Mouse (Mus musculus): ENCODE data around the gene Tnfrsf25.

The Tnfrsf25 gene

GRCm38 (mm10) chr4:152146033-152146827 is 30.5 kb downstream of the Tnfrsf25 start:
- DNase-seq: no peak

- DNase-seq: no peak
These were observed 34.8 kb downstream of the Tnfrsf25 start for GRCm38 (mm10) chr4:152150546-152150945.

- no peak for DNase-seq
These were observed 35.8 kb downstream of the Tnfrsf25 start for GRCm38 (mm10) chr4:152151451-152151965.

GRCm38 (mm10) chr4:152151966-152152544 is 36.3 kb downstream of the Tnfrsf25 start, which contains the start of gene Espn:
Espn (minus strand) TSS chr4:152152371.
- peak; percentile 63 for DNase-seq

GRCm38 (mm10) chr4:152153771-152154177 is 38.0 kb downstream of the Tnfrsf25 start:
- peak; percentile 90 to 94 for DNase-seq

DNA sequence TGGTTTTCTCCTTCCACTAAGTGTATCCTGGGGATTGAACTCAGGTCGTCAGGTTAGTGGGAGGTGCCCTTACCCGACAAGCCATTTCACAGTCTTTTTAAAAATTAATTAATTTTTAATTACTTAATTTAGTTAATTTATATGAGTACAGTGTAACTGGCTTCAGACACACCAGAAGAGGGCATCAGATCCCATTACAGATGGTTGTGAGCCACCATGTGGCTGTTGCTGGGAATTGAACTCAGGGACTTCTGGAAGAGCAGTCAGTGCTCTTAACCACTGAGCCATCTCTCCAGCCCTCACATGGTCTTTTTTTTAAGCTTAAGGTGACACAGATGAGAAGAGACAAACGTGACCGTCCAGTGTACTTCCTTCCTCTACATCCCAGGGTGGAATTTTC is 39.3 kb downstream of the Tnfrsf25 start:
- DNase-seq: no peak

DNA sequence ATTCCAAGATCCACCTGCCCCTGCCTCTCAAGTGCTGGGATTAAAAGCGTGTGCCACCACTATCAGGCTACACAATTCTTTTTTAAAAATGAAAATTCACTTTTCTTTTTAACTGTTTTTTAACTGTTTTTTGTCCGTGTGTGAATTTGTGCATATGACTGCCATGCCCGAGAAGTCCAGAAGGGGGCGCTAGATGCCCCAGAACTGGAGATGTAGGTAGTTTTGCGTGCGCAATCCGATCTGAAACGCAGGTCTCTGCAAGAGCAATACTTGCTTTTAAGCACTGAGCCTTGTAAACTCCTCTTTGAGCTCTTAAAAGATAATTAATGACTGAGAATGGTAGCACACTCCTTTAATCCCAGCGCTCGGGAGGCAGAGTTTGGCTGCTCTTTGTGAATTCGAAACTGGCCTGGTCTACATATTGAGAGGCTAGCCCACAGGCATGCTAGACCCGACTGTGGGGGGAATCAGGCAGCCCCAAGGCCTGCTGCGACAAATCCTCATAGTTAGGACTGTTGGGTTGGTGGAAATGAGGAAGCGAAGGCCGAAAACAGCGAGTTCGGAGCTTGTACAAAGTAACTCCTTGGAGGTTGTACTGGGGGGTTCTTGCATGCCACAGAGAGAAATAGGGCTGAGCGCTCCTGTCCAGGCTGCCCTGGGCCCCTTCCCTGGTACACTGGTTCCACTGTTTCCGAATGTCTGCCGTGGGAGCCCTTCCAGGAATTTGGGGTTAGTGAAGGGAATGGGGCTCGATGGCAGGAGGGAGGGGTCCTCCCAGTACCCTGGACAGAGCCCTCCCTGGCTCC is 42.2 kb downstream of the Tnfrsf25 start:
- peak; percentile 48 to 53 for DNase-seq

GRCm38 (mm10) chr4:152158585-152159284 is 43.0 kb downstream of the Tnfrsf25 start, which contains the start of gene Hes2:
Hes2 (plus strand) TSS chr4:152158867.
- no peak for DNase-seq

- DNase-seq: no peak
These were observed 43.5 kb downstream of the Tnfrsf25 start for GRCm38 (mm10) chr4:152159285-152159678.

GRCm38 (mm10) chr4:152160748-152161147 is 45.0 kb downstream of the Tnfrsf25 start:
- DNase-seq: no peak

GRCm38 (mm10) chr4:152161601-152162000 is 45.9 kb downstream of the Tnfrsf25 start:
- DNase-seq: no peak

DNA sequence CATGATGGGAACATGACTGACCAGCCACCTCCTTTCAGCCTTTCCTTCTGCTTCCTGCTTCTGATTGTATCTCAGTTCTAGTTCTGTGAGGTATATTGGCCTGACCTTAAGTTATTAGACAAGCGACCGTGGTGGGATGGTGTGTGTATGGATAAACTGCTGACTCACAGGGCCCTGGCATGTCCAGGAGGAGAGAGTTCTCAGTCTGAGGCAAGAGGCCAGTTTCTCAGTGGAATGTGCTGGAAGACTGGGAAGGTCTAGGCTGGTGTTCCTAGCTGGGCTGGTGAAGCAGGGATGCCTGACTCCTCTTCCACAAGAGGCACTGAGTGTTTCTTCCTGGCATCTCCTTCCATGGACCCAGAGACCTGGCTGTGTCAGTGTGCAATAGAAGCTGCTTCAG is 47.0 kb downstream of the Tnfrsf25 start:
- DNase-seq: no peak

- peak; percentile 63 to 73 for DNase-seq
These were observed 49.5 kb downstream of the Tnfrsf25 start for GRCm38 (mm10) chr4:152165036-152165931.

- DNase-seq: no peak
These were observed 52.3 kb downstream of the Tnfrsf25 start for GRCm38 (mm10) chr4:152168052-152168451.

DNA sequence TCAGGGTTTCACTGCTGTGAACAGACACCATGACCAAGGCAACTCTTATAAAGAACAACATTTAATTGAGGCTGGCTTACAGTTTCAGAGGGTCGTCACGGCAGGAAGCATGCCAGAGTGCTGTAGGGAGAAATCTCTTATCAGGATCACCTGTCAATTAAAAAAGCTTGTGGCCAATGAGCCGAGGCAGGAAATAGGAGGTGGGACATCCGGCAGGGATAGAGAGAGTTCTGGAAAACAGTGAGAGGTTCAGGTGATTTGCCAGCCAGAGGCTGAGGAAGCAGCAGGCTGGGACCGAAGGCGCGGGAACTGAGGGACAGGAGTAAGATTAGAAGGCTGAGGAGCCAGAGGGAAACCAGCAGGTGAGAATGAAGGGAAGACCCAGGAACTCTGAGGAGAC is 53.4 kb downstream of the Tnfrsf25 start:
- no peak for DNase-seq

All from thymus, postnatal 36 days (tissue).